Mouse (Mus musculus): ENCODE measurements around the gene Fermt2.

Fermt2 gene

DNA sequence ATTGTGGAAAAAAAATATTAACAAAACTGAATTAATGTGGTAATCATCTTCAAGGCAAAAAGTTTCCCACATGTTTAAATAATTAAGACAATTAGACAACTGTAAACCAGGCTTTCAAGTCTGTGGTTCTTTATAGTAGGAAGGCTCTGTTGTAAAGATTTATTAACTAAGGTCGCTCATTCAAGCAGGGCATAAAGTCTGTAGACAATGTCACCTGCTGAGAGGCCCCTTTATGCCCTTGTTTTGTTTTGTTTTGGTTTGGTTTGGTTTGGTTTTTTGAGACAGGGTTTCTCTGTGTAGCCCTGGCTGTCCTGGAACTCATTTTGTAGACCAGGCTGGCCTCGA, 91.0 kb downstream of the Fermt2 start:
- no peak for DNase-seq (ENCODE audit: low read depth, low spot score)

DNA sequence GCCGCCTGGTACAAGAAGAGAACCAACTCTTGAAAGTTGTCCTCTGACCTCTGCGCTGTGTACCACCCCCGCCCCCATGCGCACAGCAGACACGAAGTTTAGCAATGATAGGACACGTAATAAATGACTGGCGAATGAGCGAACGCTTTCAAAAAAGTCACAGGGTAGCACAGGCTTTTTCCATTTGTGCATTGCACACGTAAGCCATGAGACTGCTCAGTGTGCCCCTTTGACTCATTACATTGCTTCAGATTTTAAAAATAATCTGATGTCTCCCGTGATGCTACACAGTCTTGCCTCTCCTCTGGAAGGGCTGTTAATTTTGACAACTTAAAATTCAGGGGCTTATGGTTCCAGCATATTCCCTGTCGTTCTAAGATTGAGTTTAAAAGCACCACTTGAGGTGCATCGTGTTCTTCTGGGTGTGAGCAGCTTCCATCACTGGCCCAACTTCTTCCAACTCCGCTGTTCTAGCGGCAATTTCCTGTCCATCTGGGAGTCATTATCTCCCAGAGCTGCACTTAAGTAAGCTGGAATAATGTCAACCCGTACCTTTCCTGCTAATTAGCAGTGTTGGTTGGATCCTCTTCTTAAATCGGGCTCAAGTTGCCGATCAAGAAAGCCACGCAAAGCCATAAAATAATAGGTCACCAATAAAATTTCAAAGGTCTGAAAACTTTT, 91.5 kb downstream of the Fermt2 start:
- DNase-seq (ENCODE audit: low read depth, low spot score): no peak

- DNase-seq (ENCODE audit: low read depth, low spot score): peak; percentile 16
These were observed 95.7 kb downstream of the Fermt2 start for GRCm38 (mm10) chr14:45434220-45434619.

GRCm38 (mm10) chr14:45432003-45432402, 97.9 kb downstream of the Fermt2 start:
- no peak for DNase-seq (ENCODE audit: low read depth, low spot score)

DNA sequence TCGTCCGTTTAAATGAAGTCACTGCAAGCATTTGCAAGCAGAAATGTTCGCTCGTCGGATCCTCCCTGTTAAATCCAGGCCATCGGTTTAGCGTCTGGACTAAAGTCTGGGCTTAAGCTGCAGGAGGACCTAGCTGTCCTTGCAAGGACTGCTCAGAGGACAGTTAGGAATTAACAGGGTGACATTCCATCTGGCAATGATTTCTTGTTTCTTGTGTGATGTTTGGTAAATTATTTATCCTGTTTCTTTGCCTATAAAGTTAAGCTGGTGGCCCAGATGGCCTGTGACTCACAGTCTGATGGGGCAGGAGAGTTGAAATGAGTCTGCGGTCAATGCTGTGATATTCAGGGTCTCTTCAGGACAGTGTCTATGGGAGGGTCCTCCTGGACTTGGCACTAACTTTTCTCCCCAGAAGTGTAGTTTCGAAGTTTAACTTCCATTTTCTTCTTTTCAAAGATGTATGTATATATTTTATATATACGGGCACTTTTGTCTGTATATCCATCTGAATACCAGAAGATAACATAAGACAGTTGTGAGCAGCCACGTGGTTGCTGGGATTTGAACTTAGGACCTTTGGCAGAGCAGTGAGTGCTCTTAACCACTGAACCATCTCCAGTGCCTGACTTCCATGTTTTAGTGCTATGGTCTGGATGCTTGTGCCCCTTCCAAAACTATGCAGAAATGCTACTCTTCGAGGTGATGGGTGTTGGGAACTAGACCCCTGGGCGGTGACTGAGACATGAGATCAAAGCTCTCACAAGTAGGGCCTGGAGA, 99.7 kb downstream of the Fermt2 start:
- DNase-seq (ENCODE audit: low read depth, low spot score): no peak

DNA sequence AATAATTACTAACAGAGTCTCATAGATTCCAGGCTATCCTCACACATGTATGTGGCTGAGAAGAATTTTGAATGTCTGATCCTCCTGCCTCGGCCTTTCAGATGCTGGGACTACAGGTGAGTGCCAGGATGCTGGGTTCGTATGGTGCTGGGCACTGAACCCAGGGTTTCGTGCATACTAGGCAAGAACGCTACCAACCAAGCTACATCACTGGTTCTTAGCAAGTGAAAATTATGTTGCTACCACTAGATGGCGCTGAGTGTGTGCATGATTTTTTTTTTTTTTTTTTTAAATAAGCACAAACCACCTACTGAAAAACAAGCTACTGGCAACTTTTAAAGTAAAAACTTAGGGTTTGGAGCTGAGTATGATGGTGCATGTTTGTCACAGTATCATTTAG, 106.7 kb downstream of the Fermt2 start:
- DNase-seq (ENCODE audit: low read depth, low spot score): peak; percentile 78

DNA sequence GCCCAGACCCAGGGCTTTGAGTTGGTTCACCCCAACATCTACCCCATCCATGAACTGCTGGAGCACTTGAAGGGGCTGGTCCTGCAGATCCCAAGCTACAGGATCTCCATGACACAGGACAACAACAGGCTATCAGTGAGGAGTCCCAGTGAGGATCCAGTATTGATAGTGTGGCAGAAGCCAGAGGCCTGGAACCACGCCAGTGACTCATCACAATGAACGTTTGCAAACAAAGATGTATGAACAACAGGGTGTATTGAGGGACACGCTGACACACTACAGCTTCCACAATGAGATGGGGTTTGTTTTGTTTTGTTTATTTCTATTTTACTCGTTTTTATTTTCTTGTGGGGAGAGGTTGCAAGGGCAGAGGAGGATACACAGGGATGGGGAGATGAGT, 107.5 kb downstream of the Fermt2 start:
- DNase-seq (ENCODE audit: low read depth, low spot score): peak; percentile 39

- no peak for DNase-seq (ENCODE audit: low read depth, low spot score)
These were observed 110.6 kb downstream of the Fermt2 start for GRCm38 (mm10) chr14:45419323-45419722.

DNA sequence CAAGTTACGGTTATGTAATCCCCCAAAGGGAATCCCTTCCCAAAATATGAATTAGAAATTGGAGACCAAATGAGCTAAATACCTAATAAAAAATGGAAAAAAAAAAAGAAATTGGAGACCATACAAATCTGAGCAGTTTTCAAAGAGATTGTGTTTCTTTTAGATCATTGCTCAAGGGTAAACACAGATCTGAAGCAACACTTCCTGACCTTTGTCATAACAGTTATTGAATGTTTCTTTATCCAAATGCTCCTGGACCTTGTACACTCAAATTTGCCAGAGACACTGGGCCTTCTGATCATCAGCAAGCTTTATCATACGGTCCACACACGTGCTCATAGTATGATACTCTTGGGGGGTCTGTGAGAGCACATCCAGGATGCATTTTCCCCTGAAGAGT, 111.4 kb downstream of the Fermt2 start:
- no peak for DNase-seq (ENCODE audit: low read depth, low spot score)

DNA sequence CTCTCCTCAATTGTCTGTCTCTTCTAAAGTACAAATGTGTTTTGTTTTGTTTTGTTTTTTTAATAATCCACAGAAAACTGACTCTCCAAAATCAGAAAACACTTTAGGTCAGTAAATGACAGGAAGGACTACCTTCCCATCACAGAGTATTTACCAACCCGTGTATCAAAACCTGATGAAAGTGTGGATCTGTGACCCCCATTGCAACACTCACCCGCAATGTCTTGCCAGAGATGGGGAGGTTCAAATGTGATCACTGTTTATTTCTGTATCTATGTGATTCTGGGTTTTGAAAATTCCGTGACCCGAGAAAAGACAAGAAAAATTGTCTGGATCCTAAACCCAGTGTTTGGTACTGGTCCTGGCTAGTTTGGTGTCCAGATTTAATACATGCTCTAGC, 113.7 kb downstream of the Fermt2 start:
- DNase-seq (ENCODE audit: low read depth, low spot score): no peak

Measured in 3T3-L1 (cell line).